Mouse (Mus musculus) hindbrain, embryonic 12.5 days (tissue): ENCODE data around the gene Nabp2. TPM values are rescaled to one million over a fixed set of nuclear protein-coding genes. Genes with fewer than 3 reads are reported as not detected.

Experiments
- ATAC-seq: fragments of 200-750 bp; cut with Nextera tagmentation; 2 replicates; pipeline ENCODE4 v1.8.0; 2017; ENCODE audit warnings: moderate TSS enrichment; ENCODE audit not compliant: low FRiP score
- H3K27ac ChIP-seq: fragments of 300-500 bp; sonication (generic); 2 replicates; pipeline ENCODE4 v1.5.1; 2016; ENCODE audit warnings: mild to moderate bottlenecking
- H3K27me3 ChIP-seq: fragments of 300-500 bp; sonication (generic); 2 replicates; pipeline ENCODE4 v1.6.1; 2016; ENCODE audit warnings: mild to moderate bottlenecking
- H3K36me3 ChIP-seq: fragments of 300-500 bp; sonication (generic); 2 replicates; pipeline ENCODE4 v1.6.1; 2016; ENCODE audit warnings: mild to moderate bottlenecking
- H3K4me1 ChIP-seq: fragments of 300-500 bp; sonication (generic); 2 replicates; pipeline ENCODE4 v1.6.1; 2016
- H3K4me2 ChIP-seq: fragments of 300-500 bp; sonication (generic); replicated peaks from 2 replicates; pipeline ENCODE4 v1.6.1; 2016; ENCODE audit warnings: mild to moderate bottlenecking
- H3K4me3 ChIP-seq: fragments of 300-500 bp; sonication (generic); 2 replicates; pipeline ENCODE4 v1.5.1; 2016; ENCODE audit warnings: mild to moderate bottlenecking
- H3K9ac ChIP-seq: fragments of 300-500 bp; sonication (generic); 2 replicates; pipeline ENCODE4 v1.6.1; 2016; ENCODE audit warnings: mild to moderate bottlenecking, moderate library complexity
- H3K9me3 ChIP-seq: fragments of 300-500 bp; sonication (generic); replicated peaks from 2 replicates; pipeline ENCODE4 v1.6.1; 2016; ENCODE audit warnings: mild to moderate bottlenecking
- WGBS: fragments of 180-500 bp; shearing (Covaris S2); methylation state at CpG from one replicate; pipeline ENCODE4 v1.1.7; 2016; 5-methylcytosine and 5-hydroxymethylcytosine counted together
- polyA plus RNA-seq: library from polyadenylated mRNA; unstranded; fragments of >200 nt; fragmentation: Nextera tagmentation; extraction: Ambion mirVana; gene quantifications from 2 replicates; pipeline ENCODE4 v1.2.1, GENCODE M21; 2016

Nabp2 gene
- polyA plus RNA-seq, 1 experiment from 2014 or later, result 102 TPM

DNA sequence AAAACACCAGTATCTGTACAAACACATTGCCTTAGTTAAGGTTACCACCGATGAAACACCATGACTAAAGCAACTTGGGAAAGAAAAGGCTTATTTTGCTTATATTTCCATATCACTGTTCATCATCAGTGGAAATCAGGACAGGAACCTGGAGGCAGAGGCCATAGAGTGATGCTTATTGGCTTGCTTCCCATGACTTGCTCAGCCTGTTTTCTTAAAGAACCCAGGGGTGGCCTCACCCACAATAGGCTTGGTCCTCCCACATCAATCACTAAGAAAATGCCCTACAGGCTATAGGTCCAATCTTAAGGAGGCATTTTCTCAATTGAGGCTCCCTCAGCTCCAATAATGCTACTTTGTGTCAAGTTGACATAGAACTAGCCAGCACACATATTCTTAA is 31.4 kb upstream of the Nabp2 start:
- Histone ChIP-seq H3K27me3 (no peaks in the 10 kb centered on the region), H3K4me1 (no peaks in the 10 kb centered on the region), H3K4me2 (no peak overlapping the region), H3K36me3 (peaks cover 37% of the 10 kb centered on the region), H3K4me3 (no peak overlapping the region), H3K27ac (no peak overlapping the region), H3K9me3 (no peaks in the 10 kb centered on the region), H3K9ac (no peak overlapping the region)
- 87% methylated on average over 1 of the region's 1 CpGs for WGBS
- no peak for ATAC-seq

DNA sequence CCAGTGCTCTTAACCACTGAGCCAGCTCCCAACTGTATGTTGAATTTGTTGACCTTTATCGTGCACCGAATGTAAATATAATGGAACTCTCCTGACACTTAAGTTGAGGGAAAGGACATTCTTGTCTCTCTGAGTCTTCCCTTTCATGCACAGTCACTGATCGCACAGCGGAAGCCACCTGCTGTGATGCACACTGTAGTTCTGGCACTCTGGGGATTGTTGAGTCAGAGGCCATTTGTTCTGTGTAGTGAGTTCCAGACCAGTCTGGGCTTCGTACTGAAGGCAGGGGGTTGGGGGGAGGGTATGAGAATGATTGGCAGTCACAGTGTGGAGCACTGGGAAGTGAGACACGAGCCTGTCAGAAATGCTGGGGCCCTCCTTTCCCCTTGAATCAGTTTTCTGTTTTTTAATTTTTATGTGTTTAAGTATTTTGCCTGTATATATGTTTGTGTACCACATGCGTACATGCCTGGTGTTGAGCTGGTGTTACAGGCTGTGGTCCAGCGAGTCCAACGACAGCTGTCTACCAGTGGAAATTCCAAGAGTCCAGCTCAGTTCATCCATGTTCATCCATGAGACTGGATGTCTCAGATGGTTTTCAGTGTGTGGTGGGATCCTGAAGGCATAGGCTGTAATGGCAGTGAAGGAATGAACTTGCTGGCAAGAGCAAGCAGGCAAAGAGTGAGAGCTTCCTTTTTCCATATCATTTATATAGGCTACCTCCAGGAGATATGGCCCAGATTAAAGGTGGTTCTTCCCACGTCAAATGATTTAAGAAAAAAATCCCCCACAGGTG is 30.2 kb upstream of the Nabp2 start:
- Histone ChIP-seq H3K9me3 (no peaks in the 10 kb centered on the region), H3K36me3 (peaks cover 47% of the 10 kb centered on the region)
- WGBS, result 83% methylated on average over 10 of the region's 10 CpGs

DNA sequence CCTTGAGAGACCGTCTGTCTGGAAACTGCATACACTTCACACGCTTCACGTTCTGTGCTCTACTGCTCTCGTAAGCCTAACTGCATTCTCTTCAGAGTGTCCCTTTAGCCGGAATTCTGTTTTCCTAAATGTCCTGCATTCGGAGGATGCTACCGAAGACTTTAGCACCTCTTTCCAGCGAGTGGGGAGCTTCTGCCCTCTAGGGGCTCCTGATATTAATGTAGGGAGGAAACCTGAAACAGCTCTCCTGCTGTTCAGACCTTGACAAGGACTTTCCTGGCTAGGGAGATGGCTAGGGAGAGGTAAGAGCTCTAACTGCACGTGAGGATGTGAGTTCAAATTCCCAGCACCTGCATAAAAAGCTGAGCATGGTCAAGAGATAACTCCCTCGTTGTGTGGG is 29.1 kb upstream of the Nabp2 start:
- Histone ChIP-seq H3K4me3 (no peak overlapping the region), H3K4me2 (no peak overlapping the region), H3K9ac (no peak overlapping the region), H3K36me3 (peaks cover 58% of the 10 kb centered on the region), H3K27ac (no peak overlapping the region), H3K27me3 (no peaks in the 10 kb centered on the region), H3K9me3 (no peaks in the 10 kb centered on the region), H3K4me1 (peaks cover under 1% of the 10 kb centered on the region; the same call in 1 of the 2 replicates)
- WGBS, result 67% methylated on average over 10 of the region's 10 CpGs
- ATAC-seq, result no peak

More for the DNA sequence above, 30.2 kb upstream of the Nabp2 start:
- no peak overlapping the region for H3K9ac ChIP-seq
- H3K4me2 ChIP-seq, result no peak overlapping the region
- H3K4me3 ChIP-seq, result no peak overlapping the region
- H3K27ac ChIP-seq, result no peak overlapping the region
- no peaks in the 10 kb centered on the region for H3K27me3 ChIP-seq
- no peak for ATAC-seq
- no peaks in the 10 kb centered on the region for H3K4me1 ChIP-seq

DNA sequence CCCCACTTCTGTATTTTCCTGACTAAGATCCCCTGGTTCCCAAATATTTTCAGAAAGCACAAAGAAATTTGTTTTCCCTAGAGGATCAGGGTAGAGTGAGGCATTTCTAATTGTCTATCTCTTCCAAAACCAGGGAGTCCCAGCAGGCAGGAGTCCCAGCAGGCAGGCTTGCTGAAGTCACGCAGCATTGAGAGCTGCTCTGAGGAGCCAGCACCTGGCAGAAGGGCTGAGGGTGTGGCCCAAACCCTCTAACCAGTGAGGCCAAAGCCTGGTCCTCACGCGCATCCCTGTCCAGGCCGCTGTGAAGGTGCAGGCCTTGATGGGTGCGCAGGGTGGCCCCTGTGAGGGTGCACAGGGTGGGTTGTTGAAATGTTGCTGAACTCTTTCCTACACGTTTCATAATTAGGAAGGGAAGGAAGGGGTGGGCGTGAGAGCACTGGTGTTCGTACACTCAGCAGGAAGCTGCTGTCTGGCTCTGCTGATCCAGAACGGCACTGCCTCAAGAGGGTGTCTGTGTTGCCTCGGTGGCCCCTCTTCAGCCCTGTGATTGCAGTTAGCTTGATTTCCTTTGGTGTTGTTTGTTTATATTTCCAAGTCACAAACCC is 27.5 kb upstream of the Nabp2 start:
- Histone ChIP-seq H3K27me3 (no peaks in the 10 kb centered on the region), H3K9ac (no peak overlapping the region), H3K4me3 (no peak overlapping the region), H3K4me1 (peaks cover 8% of the 10 kb centered on the region; the same call in 1 of the 2 replicates), H3K9me3 (no peaks in the 10 kb centered on the region), H3K36me3 (peaks cover 68% of the 10 kb centered on the region), H3K4me2 (no peak overlapping the region), H3K27ac (no peak overlapping the region)
- no peak for ATAC-seq
- 84% methylated on average over 10 of the region's 10 CpGs for WGBS

DNA sequence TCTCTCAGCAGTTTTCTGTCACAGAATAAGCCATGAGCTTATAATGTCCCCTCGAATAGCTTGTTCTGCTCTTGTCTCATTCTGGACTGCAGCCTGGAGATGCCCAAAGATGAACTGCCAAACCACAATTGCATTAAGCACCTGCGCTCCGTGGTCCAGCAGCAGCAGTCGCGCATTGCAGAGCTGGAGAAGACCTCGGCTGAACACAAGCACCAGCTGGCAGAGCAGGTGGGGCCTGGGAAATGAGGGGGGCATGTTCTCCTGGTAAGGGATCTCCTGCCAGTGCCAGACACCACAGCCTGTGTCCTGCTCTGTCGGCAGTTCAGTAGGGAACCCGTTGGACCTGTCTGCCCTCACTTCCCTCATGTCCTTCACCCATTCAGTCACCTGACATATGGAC is 25.1 kb upstream of the Nabp2 start:
- no peak for ATAC-seq
- H3K27ac ChIP-seq, result no peak overlapping the region
- H3K27me3 ChIP-seq, result no peaks in the 10 kb centered on the region
- no peak overlapping the region for H3K9ac ChIP-seq
- no peak overlapping the region for H3K4me3 ChIP-seq
- H3K9me3 ChIP-seq, result no peaks in the 10 kb centered on the region
- no peak overlapping the region for H3K4me2 ChIP-seq
- 91% methylated on average over 8 of the region's 8 CpGs for WGBS
- H3K4me1 ChIP-seq, result peaks cover 8% of the 10 kb centered on the region; the same call in 1 of the 2 replicates
- peaks cover 77% of the 10 kb centered on the region for H3K36me3 ChIP-seq

DNA sequence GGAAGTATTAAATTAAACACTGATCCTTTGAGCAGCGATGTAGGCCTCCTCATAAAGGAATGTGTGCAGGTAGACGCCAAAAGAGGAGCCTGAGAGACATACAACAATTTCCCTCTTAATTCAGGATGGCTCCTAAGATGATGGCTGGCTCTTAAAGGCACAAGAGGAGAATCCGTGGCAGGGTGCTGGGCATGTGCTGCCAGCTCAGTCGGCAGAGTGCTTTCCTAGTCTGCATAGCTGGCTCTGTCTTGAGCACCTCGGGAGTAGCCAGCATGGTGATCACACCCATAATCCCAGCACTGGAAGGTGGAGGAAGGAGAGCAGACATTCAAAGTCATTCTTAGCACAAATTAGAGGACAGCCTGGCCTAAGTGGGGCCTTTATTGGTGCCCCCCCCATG is 24.6 kb upstream of the Nabp2 start:
- no peak overlapping the region for H3K9ac ChIP-seq
- no peaks in the 10 kb centered on the region for H3K9me3 ChIP-seq
- ATAC-seq, result no peak
- H3K27me3 ChIP-seq, result no peaks in the 10 kb centered on the region
- H3K27ac ChIP-seq, result 0 out of 2 replicates have a peak overlapping the region, but pooled peaks have one; percentile 25
- no peak overlapping the region for H3K4me3 ChIP-seq
- H3K36me3 ChIP-seq, result peaks cover 77% of the 10 kb centered on the region
- 91% methylated on average over 5 of the region's 5 CpGs for WGBS
- H3K4me1 ChIP-seq, result peaks cover 8% of the 10 kb centered on the region; the same call in 1 of the 2 replicates
- H3K4me2 ChIP-seq, result no peak overlapping the region

DNA sequence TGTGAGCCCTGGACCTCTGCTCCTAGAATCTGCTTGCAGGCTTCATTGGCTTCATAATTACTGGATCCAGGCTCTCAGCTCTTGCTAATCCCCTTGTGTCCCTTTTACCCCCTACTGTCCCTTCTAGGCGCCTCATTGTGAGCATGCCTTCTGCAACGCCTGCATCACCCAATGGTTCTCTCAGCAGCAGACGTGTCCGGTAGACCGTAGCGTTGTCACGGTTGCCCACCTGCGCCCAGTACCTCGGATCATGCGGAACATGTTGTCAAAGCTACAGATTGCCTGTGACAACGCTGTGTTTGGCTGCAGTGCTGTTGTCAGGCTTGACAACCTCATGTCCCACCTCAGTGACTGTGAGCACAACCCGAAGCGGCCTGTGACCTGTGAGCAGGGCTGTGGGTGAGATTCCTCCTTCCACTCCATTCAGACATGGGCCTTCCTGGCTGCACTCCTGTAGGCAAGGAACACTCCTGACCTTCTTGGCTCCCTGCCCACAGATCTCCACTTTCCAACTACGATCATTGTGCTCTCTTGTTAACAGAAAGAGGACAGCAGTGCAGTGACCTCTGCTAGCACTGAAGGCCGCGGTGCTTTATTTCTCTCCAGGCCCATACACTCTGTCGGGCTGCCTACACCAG is 24.0 kb upstream of the Nabp2 start:
- H3K27ac ChIP-seq, result no peak overlapping the region
- peak overlapping the region; percentile 13; the same call in 1 of the 2 replicates for H3K9ac ChIP-seq
- H3K4me1 ChIP-seq, result peaks cover 8% of the 10 kb centered on the region; the same call in 1 of the 2 replicates
- H3K27me3 ChIP-seq, result no peaks in the 10 kb centered on the region
- no peak overlapping the region for H3K4me3 ChIP-seq
- ATAC-seq, result peak; percentile 43; the same call in 1 of the 2 replicates
- H3K4me2 ChIP-seq, result no peak overlapping the region
- WGBS, result 80% methylated on average over 17 of the region's 17 CpGs
- H3K9me3 ChIP-seq, result no peaks in the 10 kb centered on the region
- peaks cover 77% of the 10 kb centered on the region for H3K36me3 ChIP-seq

DNA sequence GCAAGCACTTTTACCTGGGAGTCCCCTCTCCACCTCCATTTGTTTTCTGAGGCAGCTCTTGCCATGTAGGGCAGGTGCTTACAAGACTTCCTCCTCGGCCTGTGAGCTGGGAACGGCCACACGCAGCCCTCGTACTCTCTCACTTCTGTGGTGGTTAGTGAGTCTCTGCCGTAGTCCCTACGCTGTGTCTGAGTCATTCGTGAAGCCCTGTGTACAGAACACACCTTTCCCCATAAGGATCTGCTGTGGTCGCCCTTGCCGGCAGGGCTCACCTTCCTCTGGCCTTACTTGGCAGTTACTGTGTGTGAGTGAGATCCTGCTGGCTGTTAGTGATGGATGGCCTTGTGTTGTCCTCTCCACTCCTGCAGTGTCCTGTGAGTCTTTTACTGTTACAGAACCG is 23.4 kb upstream of the Nabp2 start:
- Histone ChIP-seq H3K9ac (no peak overlapping the region), H3K4me3 (no peak overlapping the region), H3K4me1 (peaks cover 8% of the 10 kb centered on the region; the same call in 1 of the 2 replicates), H3K27me3 (no peaks in the 10 kb centered on the region), H3K27ac (no peak overlapping the region), H3K9me3 (no peaks in the 10 kb centered on the region), H3K36me3 (peaks cover 77% of the 10 kb centered on the region), H3K4me2 (no peak overlapping the region)
- 91% methylated on average over 10 of the region's 10 CpGs for WGBS
- no peak for ATAC-seq

DNA sequence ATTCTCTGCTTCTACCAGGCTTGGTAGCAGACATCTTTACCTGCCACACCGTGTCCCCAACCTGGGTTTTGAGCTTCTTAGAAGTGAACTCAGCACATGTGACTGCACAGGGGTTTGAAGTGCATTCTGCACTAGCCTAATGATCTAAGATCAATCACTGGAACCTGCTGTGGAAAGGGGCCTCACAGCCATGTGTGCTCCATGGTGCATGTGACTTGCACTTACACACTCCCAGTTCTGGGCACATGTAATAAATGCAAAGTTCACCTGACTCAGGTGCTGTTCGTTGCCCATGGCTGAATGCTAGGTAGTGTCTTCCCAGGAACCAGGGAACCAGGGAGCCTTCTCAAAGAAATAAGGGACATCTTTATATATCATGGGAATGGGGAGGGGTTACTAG is 22.1 kb upstream of the Nabp2 start:
- 98% methylated on average over 2 of the region's 2 CpGs for WGBS

DNA sequence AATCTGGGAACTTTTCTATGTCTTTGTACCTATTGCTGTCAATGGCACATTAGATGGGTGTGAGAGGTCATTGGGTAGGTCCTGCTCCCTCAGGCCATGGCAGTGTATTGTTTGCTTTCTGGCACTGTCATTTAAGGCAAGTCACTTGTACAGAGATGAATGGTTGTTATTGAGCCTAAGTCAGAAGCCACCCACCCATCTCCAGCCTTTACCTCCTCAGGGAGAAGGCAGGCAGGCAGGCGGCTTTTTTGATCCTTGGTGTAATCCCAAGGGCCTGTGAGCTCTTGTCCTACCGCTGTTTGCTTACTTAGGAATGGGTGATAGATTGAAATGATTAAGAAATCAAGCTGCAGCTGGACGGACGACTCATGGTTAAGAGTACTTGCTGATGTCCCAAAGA is 18.2 kb upstream of the Nabp2 start:
- Histone ChIP-seq H3K9ac (no peak overlapping the region), H3K4me1 (no peaks in the 10 kb centered on the region), H3K4me3 (no peak overlapping the region), H3K27me3 (no peaks in the 10 kb centered on the region), H3K4me2 (no peak overlapping the region), H3K9me3 (no peaks in the 10 kb centered on the region), H3K36me3 (peaks cover 56% of the 10 kb centered on the region), H3K27ac (no peak overlapping the region)
- ATAC-seq, result no peak
- WGBS, result 85% methylated on average over 4 of the region's 4 CpGs

More for the DNA sequence above, 22.1 kb upstream of the Nabp2 start:
- ATAC-seq, result no peak
- H3K27me3 ChIP-seq, result no peaks in the 10 kb centered on the region
- peaks cover 77% of the 10 kb centered on the region for H3K36me3 ChIP-seq
- H3K9me3 ChIP-seq, result no peaks in the 10 kb centered on the region
- H3K9ac ChIP-seq, result no peak overlapping the region
- no peak overlapping the region for H3K4me3 ChIP-seq
- H3K4me1 ChIP-seq, result peaks cover 8% of the 10 kb centered on the region; the same call in 1 of the 2 replicates
- H3K27ac ChIP-seq, result no peak overlapping the region
- H3K4me2 ChIP-seq, result no peak overlapping the region

DNA sequence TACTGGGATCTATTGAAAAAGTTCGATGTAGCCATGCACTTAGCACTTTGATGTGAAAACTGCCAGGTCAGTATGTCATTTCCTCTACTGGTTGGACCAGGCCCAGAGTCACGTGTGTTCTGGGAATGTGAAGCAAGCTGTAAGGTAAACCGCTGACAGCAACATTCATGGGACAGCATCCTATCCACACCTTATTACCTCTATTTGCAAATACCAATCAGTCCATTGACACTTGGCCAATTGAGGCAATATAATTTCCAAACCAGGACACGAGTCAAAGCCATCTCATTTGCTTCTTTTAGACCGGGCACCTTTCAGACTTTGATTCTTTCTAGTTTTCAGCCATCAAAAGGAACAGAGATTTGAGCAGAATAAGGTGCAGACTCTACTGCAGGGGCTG is 17.8 kb upstream of the Nabp2 start:
- Histone ChIP-seq H3K36me3 (peaks cover 56% of the 10 kb centered on the region), H3K27me3 (no peaks in the 10 kb centered on the region), H3K4me2 (no peak overlapping the region), H3K9ac (no peak overlapping the region), H3K4me1 (no peaks in the 10 kb centered on the region), H3K27ac (no peak overlapping the region), H3K9me3 (no peaks in the 10 kb centered on the region), H3K4me3 (no peak overlapping the region)
- WGBS, result 92% methylated on average over 5 of the region's 5 CpGs
- ATAC-seq, result no peak

DNA sequence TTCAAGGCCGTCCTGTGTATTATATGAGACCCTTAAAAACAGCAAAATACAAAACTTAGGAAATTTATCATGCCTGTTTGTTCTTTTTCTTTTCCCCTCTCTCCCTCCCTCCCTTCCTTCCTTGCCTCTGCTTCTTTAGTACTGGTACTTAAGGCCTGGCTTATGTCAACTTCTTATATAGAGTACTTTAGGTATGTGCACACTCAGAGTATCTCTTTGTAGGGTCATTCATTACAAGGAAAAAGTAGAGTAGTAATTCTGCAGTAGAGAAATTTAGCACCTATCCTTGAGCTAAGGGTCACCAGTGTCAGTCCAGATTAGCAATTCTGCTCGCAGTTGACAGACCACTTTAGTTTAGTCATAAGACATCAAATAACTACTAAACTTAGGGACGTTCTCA is 14.0 kb upstream of the Nabp2 start:
- Histone ChIP-seq H3K36me3 (peaks cover 69% of the 10 kb centered on the region), H3K9me3 (no peaks in the 10 kb centered on the region)
- ATAC-seq, result no peak

More for the DNA sequence above, 14.0 kb upstream of the Nabp2 start:
- WGBS, result 95% methylated on average over 3 of the region's 3 CpGs
- Histone ChIP-seq H3K27ac (no peak overlapping the region), H3K27me3 (no peaks in the 10 kb centered on the region), H3K4me3 (no peak overlapping the region), H3K4me2 (no peak overlapping the region), H3K4me1 (no peaks in the 10 kb centered on the region), H3K9ac (no peak overlapping the region)
